Mouse (Mus musculus) liver, embryonic 11.5 days (tissue): Measurements from ENCODE around the gene Cyth4. TPM values are rescaled to one million over a fixed set of nuclear protein-coding genes. Genes with fewer than 3 reads are reported as not detected.

ENCODE experiments used
- ATAC-seq: fragments of 200-750 bp; cut with Nextera tagmentation; replicated peaks from 2 replicates; pipeline ENCODE4 v1.8.0; 2017; ENCODE audit warnings: moderate number of reproducible peaks, mild to moderate bottlenecking, moderate TSS enrichment, moderate library complexity; ENCODE audit not compliant: low FRiP score
- DNase-seq: peaks from one replicate; pipeline ENCODE4 v3.0.0-alpha.2; 2017; ENCODE audit warnings: low spot score
- H3K27ac ChIP-seq: fragments of 300-500 bp; sonication (generic); 2 replicates; pipeline ENCODE4 v1.5.1; 2014; ENCODE audit warnings: mild to moderate bottlenecking, low read depth, low read length, control low read depth
- H3K27me3 ChIP-seq: fragments of 300-500 bp; sonication (generic); replicated peaks from 2 replicates; pipeline ENCODE4 v1.6.1; 2014; ENCODE audit warnings: low read length, mixed read lengths; ENCODE audit not compliant: control insufficient read depth, insufficient read depth
- H3K36me3 ChIP-seq: fragments of 300-500 bp; sonication (generic); 2 replicates; pipeline ENCODE4 v1.6.1; 2014; ENCODE audit warnings: mild to moderate bottlenecking, low read length, moderate library complexity, mixed read lengths; ENCODE audit not compliant: control insufficient read depth, insufficient read depth
- H3K4me1 ChIP-seq: fragments of 300-500 bp; sonication (generic); replicated peaks from 2 replicates; pipeline ENCODE4 v1.6.1; 2014; ENCODE audit warnings: low read length, mixed read lengths; ENCODE audit not compliant: control insufficient read depth, insufficient read depth
- H3K4me2 ChIP-seq: fragments of 300-500 bp; sonication (generic); 2 replicates; pipeline ENCODE4 v1.6.1; 2014; ENCODE audit warnings: mild to moderate bottlenecking, control low read depth, moderate library complexity
- H3K4me3 ChIP-seq: fragments of 300-500 bp; sonication (generic); 2 replicates; pipeline ENCODE4 v1.5.1; 2014; ENCODE audit warnings: low read depth, low read length, control low read depth
- H3K9ac ChIP-seq: fragments of 300-500 bp; sonication (generic); 2 replicates; pipeline ENCODE4 v1.6.1; 2014; ENCODE audit warnings: low read depth, low read length, control low read depth
- H3K9me3 ChIP-seq: fragments of 300-500 bp; sonication (generic); 2 replicates; pipeline ENCODE4 v1.6.1; 2016; ENCODE audit warnings: low read length, inconsistent platforms, mixed read lengths; ENCODE audit not compliant: control insufficient read depth
- WGBS: fragments of 180-500 bp; shearing (Covaris S2); extraction: QIAGEN DNeasy Blood & Tissue Kit; methylation state at CpG from one replicate; pipeline ENCODE4 v1.1.7; 2014; 5-methylcytosine and 5-hydroxymethylcytosine counted together
- polyA plus RNA-seq: library from polyadenylated mRNA; unstranded; fragments of >200 nt; fragmentation: Nextera tagmentation; extraction: Ambion mirVana; gene quantifications from 2 replicates; pipeline ENCODE4 v1.2.1, GENCODE M21; 2014

Gene Cyth4
- polyA plus RNA-seq, result 7.8 and 9.5 TPM in 2 replicates

DNA sequence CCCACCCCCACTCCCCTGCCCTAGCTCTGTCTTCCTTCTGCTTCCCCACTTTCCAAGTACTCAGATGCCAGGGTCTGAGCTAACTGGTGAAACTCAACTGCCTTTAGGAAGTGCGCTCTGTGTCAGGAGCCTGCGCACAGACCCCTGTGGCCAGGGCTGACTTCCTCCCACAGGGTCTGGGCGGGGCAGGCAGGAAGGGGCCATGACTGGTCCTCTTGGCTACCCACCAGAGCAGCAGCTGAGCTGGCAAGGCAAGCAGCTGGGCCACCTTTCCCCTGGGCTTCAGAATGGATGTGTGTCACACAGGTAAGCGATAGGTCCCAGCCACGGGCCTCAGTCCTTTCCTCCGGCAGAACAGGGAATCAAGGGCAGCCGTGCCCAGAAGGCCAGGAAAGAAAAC, at the start of gene Cyth4:
Cyth4 (plus strand) TSS at position 134 of the 400 bp plus-strand sequence.
- H3K4me2 ChIP-seq, result peak within 1 kb of the TSS; percentile 49
- H3K27ac ChIP-seq, result peak within 1 kb of the TSS; percentile 55
- peak within 1 kb of the TSS; percentile 34; the same call in 1 of the 2 replicates for H3K9ac ChIP-seq
- DNase-seq (no peak), ATAC-seq (no peak)
- H3K36me3 ChIP-seq, result no peaks in the 10 kb centered on the region
- peak within 1 kb of the TSS; percentile 41 for H3K4me3 ChIP-seq
- H3K4me1 ChIP-seq, result peaks cover 4% of the 10 kb centered on the region; the same call in 1 of the 2 replicates
- H3K27me3 ChIP-seq, result no peaks in the 10 kb centered on the region
- WGBS, result 45% methylated on average over 7 of the region's 7 CpGs
- H3K9me3 ChIP-seq, result no peaks in the 10 kb centered on the region

DNA sequence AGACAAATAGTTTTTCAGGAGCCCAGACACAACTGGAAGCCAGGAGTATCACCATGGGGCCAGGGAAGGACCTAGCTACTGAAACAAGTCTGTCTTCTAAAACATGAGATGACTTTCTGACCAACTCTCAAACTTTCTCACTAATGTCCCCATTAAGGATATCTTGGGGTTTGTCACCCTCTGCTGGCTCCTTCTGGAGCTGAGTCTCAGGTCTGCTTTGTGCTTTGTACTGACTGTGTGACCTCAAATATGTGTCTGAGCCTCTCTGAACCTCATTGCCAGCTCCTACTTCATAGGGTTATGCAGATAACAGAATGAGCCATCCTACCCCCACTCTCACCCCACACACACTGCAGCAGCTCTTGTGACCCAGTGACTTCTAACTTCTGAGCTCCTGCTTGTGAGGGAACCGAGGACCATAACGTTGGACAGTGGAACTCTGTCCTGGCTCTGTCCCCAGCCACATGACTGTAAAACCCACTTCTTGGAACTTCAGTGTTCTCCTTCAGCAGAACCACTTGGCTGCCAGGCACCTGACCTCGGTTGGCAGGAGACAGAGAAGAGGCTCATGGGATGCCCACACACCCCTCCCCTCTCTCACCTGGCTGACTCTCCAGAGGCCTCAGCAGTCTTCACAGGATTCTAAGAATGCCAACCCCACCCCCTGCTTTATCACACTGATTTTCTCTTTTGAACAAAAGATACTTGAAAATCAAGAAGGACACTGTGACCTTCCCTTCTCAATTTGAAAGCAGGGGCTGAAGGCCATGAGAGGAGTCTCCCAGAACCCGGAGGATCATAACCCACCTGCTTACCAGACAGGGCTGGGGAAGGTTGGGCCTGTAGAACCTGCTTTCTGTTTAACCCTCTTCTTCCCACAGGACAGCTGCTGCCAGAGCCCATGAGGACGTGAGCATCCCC, 49.2 kb upstream of the Cyth4 start:
- Histone ChIP-seq H3K4me2 (no peak overlapping the region), H3K9me3 (peaks cover 5% of the 10 kb centered on the region; the same call in 1 of the 2 replicates), H3K27me3 (peaks cover 11% of the 10 kb centered on the region), H3K36me3 (no peaks in the 10 kb centered on the region), H3K4me1 (peaks cover 8% of the 10 kb centered on the region), H3K4me3 (no peak overlapping the region), H3K27ac (no peak overlapping the region), H3K9ac (peak overlapping the region; percentile 27; the same call in 1 of the 2 replicates)
- ATAC-seq (no peak), DNase-seq (no peak)
- 46% methylated on average over 5 of the region's 5 CpGs for WGBS

GRCm38 (mm10) chr15:78548336-78548665, 48.5 kb upstream of the Cyth4 start:
- no peak overlapping the region for H3K4me3 ChIP-seq
- peaks cover 8% of the 10 kb centered on the region for H3K4me1 ChIP-seq
- DNase-seq (no peak), ATAC-seq (peak; percentile 73; the same call in 1 of the 2 replicates)
- peak overlapping the region; percentile 27; the same call in 1 of the 2 replicates for H3K9ac ChIP-seq
- WGBS, result 21% methylated on average over 3 of the region's 3 CpGs
- no peaks in the 10 kb centered on the region for H3K36me3 ChIP-seq
- no peak overlapping the region for H3K4me2 ChIP-seq
- peaks cover 11% of the 10 kb centered on the region for H3K27me3 ChIP-seq
- no peak overlapping the region for H3K27ac ChIP-seq
- peaks cover 5% of the 10 kb centered on the region; the same call in 1 of the 2 replicates for H3K9me3 ChIP-seq

- peaks cover 5% of the 10 kb centered on the region; the same call in 1 of the 2 replicates for H3K9me3 ChIP-seq
- no peaks in the 10 kb centered on the region for H3K36me3 ChIP-seq
- H3K4me1 ChIP-seq, result peaks cover 8% of the 10 kb centered on the region
- H3K9ac ChIP-seq, result no peak overlapping the region
- WGBS, result 67% methylated on average over 8 of the region's 8 CpGs
- H3K4me3 ChIP-seq, result no peak overlapping the region
- ATAC-seq (no peak), DNase-seq (no peak)
- peaks cover 11% of the 10 kb centered on the region for H3K27me3 ChIP-seq
- no peak overlapping the region for H3K4me2 ChIP-seq
- no peak overlapping the region for H3K27ac ChIP-seq
Measured at GRCm38 (mm10) chr15:78548711-78549110, 48.1 kb upstream of the Cyth4 start.

- Histone ChIP-seq H3K27ac (no peak overlapping the region), H3K9me3 (peaks cover 5% of the 10 kb centered on the region; the same call in 1 of the 2 replicates), H3K36me3 (no peaks in the 10 kb centered on the region), H3K4me3 (no peak overlapping the region), H3K4me1 (peaks cover 8% of the 10 kb centered on the region), H3K27me3 (peaks cover 5% of the 10 kb centered on the region), H3K4me2 (no peak overlapping the region), H3K9ac (no peak overlapping the region)
- ATAC-seq (0 out of 2 replicates have a peak, but pooled peaks have one; percentile 29), DNase-seq (no peak)
- WGBS, result 67% methylated on average over 4 of the region's 4 CpGs
Measured at GRCm38 (mm10) chr15:78549189-78549734, 47.6 kb upstream of the Cyth4 start.

DNA sequence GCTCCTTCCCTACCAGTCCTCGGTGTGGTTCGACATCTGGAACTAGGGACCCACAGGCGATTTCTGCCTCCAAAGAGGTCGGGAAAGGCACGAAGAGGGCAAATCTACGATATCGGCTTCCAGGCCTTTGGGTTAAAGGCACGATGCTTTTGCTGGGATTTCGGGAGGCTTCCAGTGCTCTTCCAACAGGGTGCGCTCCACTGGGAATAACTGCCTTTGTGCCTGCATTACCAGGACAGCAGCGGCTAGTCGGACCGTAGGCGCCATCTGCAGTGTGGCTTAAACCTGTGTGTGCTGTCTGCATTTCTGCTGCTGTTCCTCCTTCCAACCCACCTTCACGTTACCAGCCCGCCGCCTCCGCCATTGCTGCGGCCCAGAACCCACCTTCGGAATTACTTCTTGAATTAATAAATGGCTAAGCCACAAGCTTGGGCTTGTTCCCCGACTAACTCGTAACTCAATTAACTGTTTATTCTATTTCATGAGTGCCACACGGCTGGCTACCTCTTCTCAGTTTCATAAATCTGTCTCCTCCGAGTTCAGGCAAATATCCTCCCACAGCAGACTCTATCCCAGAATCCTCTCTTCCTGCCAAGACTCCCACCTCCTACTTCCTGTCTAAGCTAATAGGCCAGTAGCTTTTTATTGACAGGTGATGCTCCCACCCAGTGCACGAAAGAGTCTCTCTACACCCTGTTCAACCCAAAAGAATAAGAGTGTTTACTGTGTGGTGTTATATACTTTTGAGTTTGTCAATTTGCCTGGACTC, 42.1 kb upstream of the Cyth4 start:
- Histone ChIP-seq H3K9me3 (peaks cover 5% of the 10 kb centered on the region; the same call in 1 of the 2 replicates), H3K4me3 (peak overlapping the region; percentile 33), H3K27ac (no peak overlapping the region), H3K36me3 (no peaks in the 10 kb centered on the region), H3K9ac (0 out of 2 replicates have a peak overlapping the region, but pooled peaks have one; percentile 5), H3K4me2 (peak overlapping the region; percentile 50), H3K4me1 (peaks cover 5% of the 10 kb centered on the region; the same call in 1 of the 2 replicates), H3K27me3 (no peaks in the 10 kb centered on the region)
- WGBS, result 59% methylated on average over 25 of the region's 25 CpGs
- ATAC-seq, result no peak
- DNase-seq, result no peak

GRCm38 (mm10) chr15:78557693-78558535, 38.9 kb upstream of the Cyth4 start:
- peaks cover 5% of the 10 kb centered on the region; the same call in 1 of the 2 replicates for H3K4me1 ChIP-seq

More at GRCm38 (mm10) chr15:78557693-78558535, 38.9 kb upstream of the Cyth4 start:
- H3K27ac ChIP-seq, result no peak overlapping the region
- H3K4me3 ChIP-seq, result no peak overlapping the region
- H3K27me3 ChIP-seq, result no peaks in the 10 kb centered on the region
- no peaks in the 10 kb centered on the region for H3K9me3 ChIP-seq
- no peaks in the 10 kb centered on the region for H3K36me3 ChIP-seq
- 57% methylated on average over 10 of the region's 10 CpGs for WGBS
- H3K9ac ChIP-seq, result no peak overlapping the region
- no peak for ATAC-seq
- DNase-seq, result no peak
- H3K4me2 ChIP-seq, result no peak overlapping the region
